Mouse (Mus musculus): ENCODE measurements around the gene Ric3. TPM values are rescaled to one million over a fixed set of nuclear protein-coding genes. Genes with fewer than 3 reads are reported as not detected.

Gene Ric3
- polyA plus RNA-seq, 1 experiment = 7.8 TPM

DNA sequence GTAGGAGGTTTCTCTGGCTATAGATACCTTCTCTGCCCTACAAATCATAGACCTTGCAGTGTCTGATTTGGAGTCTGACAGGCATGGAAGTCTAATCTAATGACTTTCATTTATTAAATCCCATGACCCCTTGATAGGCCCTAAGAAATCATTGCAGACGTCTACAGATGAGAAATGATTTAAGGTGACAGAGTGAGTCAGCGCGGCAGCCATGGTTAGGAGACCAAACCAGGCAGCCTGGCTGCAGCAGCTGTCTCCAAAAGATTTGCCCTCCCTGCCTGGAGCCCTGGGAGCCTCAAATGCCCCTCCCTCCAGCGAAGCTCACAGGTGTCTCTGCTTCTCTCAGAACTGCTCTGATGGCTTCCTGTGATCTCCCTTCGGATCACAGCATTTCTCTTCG lies 87.0 kb downstream of the Ric3 start:
- Histone ChIP-seq H3K4me1 (ENCODE audit: control insufficient read depth, insufficient read depth, insufficient read length, low read length) (no peaks in the 10 kb centered on the region; the same call in 1 of the 2 replicates), H3K4me3 (ENCODE audit: insufficient read depth, low read depth, low read length) (no peak overlapping the region), H3K27ac (replicated peaks; ENCODE audit: low read depth, low read length) (no peak overlapping the region)

DNA sequence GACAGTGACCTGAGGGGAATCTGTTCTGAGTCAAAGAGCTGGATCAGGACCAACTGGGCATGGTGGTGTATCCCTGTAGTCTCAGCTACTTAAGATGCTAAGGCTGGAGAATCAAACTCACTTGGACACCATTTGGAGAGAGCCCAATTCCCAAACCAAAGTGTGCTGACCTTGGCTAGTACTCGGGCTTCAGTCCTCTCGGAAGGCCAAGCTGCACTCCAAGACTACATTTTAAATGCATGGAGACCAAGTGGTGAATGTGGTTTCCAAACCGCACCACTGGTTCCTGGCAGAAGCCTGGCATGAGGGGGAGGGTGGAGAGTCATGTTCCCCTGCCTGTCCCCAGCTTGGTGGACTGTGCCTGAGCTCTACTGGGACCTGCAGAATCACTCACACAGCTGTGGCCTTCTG lies 89.2 kb downstream of the Ric3 start:
- Histone ChIP-seq H3K4me3 (ENCODE audit: insufficient read depth, low read depth, low read length) (no peak overlapping the region), H3K27ac (replicated peaks; ENCODE audit: low read depth, low read length) (no peak overlapping the region), H3K4me1 (ENCODE audit: control insufficient read depth, insufficient read depth, insufficient read length, low read length) (no peaks in the 10 kb centered on the region; the same call in 1 of the 2 replicates)

DNA sequence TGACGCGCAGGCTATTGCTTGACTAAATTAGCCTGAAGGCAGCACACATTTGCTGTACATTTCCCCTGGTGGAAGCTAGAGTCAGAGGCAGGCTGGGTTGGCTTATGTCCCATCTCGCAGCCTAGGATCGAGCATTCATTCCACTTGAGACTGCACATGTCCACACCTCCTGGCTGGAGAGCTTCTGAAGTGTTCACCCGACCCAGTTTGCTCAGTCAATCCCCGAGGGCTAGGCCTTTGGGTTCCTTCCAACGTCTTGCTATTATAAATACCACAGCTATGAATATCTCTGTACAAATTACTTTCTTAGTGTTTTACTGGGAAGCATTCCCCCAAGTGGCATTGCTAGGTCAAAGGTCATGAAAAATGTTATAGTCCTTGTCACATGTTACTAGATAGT lies 89.9 kb downstream of the Ric3 start:
- Histone ChIP-seq H3K4me1 (ENCODE audit: control insufficient read depth, insufficient read depth, insufficient read length, low read length) (no peaks in the 10 kb centered on the region; the same call in 1 of the 2 replicates), H3K27ac (replicated peaks; ENCODE audit: low read depth, low read length) (no peak overlapping the region), H3K4me3 (ENCODE audit: insufficient read depth, low read depth, low read length) (no peak overlapping the region)

DNA sequence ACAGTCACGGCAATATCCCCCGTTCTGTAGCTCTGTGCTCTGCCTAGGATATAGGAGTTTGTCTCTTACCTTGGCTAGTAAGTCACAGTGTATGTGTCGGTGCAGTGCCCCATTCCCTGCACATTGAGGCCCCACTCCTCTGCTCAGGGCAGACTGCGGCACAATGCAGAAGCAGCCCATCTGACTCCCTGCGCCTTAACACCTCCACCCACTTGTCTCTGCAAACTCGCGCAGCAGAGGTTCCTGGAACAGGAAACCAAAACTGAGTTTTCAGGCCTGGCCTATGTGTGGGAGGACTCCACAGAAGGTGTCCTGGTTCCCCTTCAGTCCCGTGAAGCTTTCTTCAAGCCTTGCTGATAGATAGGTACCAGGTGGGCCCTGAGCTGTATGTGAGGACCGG lies 91.9 kb downstream of the Ric3 start:
- Histone ChIP-seq H3K27ac (replicated peaks; ENCODE audit: low read depth, low read length) (no peak overlapping the region), H3K4me3 (ENCODE audit: insufficient read depth, low read depth, low read length) (no peak overlapping the region), H3K4me1 (ENCODE audit: control insufficient read depth, insufficient read depth, insufficient read length, low read length) (no peaks in the 10 kb centered on the region; the same call in 1 of the 2 replicates)

DNA sequence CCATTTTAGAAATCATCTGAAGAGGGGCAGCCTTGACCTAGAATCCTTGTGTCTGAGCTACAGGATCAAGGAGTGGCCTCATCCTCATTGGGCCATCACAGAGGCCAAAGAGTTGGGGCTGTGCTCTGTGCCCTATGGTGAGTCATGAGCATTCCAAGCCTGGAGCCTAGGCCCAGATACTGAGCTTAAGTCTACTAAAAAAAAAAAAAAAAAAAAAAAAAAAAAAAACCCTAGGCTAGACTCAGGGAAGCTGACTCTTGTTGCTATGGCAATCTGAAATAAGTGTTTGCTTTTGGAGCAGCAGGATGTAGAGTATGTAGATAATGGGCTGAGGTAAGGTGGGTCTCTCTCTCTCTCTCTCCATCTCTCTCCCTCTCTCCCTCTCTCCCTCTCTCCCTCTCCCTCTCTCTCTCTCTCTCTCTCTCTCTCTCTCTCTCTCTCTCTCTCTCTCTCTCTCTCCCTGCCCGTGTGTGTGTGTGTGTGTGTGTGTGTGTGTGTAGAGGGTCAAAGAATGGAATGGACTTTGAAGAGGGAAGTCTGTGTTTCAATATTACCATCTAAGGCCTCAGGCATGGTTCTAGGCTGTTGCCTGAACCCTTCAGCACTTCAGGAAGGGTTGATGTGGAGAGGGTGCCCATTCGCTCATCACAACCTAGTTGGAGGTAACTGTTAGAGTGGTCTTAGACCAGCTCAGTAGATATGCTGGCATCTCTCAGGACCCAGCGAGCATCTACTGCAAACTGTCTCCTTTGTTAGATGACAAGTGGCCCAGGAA lies 97.0 kb downstream of the Ric3 start:
- Histone ChIP-seq H3K27ac (replicated peaks; ENCODE audit: low read depth, low read length) (no peak overlapping the region), H3K4me1 (ENCODE audit: control insufficient read depth, insufficient read depth, insufficient read length, low read length) (no peaks in the 10 kb centered on the region), H3K4me3 (ENCODE audit: insufficient read depth, low read depth, low read length) (no peak overlapping the region)

Other genes with a start within 250 kb of the Ric3 start
- gene Olfr516, start 232.8 kb downstream of the Ric3 start, polyA plus RNA-seq (2012; ENCODE audit: insufficient read depth, insufficient read length, missing spikeins) = not detected in 2 replicates
- not detected in 2 replicates for gene Olfr517, start 211.0 kb downstream of the Ric3 start, polyA plus RNA-seq (2012; ENCODE audit: insufficient read depth, insufficient read length, missing spikeins)
- gene Olfr518, start 198.3 kb downstream of the Ric3 start, polyA plus RNA-seq (2012; ENCODE audit: insufficient read depth, insufficient read length, missing spikeins) = not detected in 2 replicates
- gene Olfr519, start 188.9 kb downstream of the Ric3 start, polyA plus RNA-seq (2012; ENCODE audit: insufficient read depth, insufficient read length, missing spikeins) = not detected in 2 replicates
- not detected in 2 replicates for gene Nlrp10, start 153.2 kb downstream of the Ric3 start, polyA plus RNA-seq (2012; ENCODE audit: insufficient read depth, insufficient read length, missing spikeins)
- 62.9 and 67.8 TPM in 2 replicates for gene Eif3f, start 148.9 kb downstream of the Ric3 start, polyA plus RNA-seq (2012; ENCODE audit: insufficient read depth, insufficient read length, missing spikeins)
- 0.58 TPM in 1 of 2 replicates, not detected in the other for gene Tub, start 133.0 kb downstream of the Ric3 start, polyA plus RNA-seq (2012; ENCODE audit: insufficient read depth, insufficient read length, missing spikeins)
- 18.5 and 30.3 TPM in 2 replicates for gene Lmo1, start 91.9 kb upstream of the Ric3 start, polyA plus RNA-seq (2012; ENCODE audit: insufficient read depth, insufficient read length, missing spikeins)